Mouse (Mus musculus) heart, adult 2 months (tissue): Measurements from ENCODE around the gene Sf3a3.

Source experiments
- CTCF ChIP-seq: fragments of 200-600 bp; IDR thresholded peaks from 2 replicates; pipeline ENCODE4 v1.8.1; 2022; ENCODE audit warnings: antibody characterized with exemption, mild to moderate bottlenecking, moderate library complexity
- EP300 ChIP-seq: fragments of 200-500 bp; IDR thresholded peaks from 2 replicates; pipeline ENCODE4 v1.6.1; 2011; ENCODE audit warnings: low read depth, low read length, control low read depth; ENCODE audit not compliant: insufficient read depth
- POLR2A ChIP-seq: fragments of 200-500 bp; IDR thresholded peaks from 2 replicates; pipeline ENCODE4 v1.6.1; 2011; ENCODE audit warnings: mild to moderate bottlenecking, low read depth, low read length, control low read depth; ENCODE audit not compliant: insufficient read depth

GRCm38 (mm10) chr4:124704797-124705474 lies 9.6 kb upstream of the Sf3a3 start:
- TF ChIP-seq EP300 (no peak), CTCF (no peak), POLR2A (no peak)
